Mouse (Mus musculus) bone marrow macrophage, adult 2 months (primary cell): ENCODE data around the gene Cfap58.

Source experiments
- CTCF ChIP-seq: IDR thresholded peaks from 2 replicates; pipeline ENCODE4 v1.5.1; 2012; ENCODE audit warnings: low read depth, mild to moderate bottlenecking, low read length, moderate library complexity
- POLR2A ChIP-seq: IDR thresholded peaks from 2 replicates; pipeline ENCODE4 v1.6.1; 2012; ENCODE audit warnings: mild to moderate bottlenecking, low read depth, low read length, borderline replicate concordance

DNA sequence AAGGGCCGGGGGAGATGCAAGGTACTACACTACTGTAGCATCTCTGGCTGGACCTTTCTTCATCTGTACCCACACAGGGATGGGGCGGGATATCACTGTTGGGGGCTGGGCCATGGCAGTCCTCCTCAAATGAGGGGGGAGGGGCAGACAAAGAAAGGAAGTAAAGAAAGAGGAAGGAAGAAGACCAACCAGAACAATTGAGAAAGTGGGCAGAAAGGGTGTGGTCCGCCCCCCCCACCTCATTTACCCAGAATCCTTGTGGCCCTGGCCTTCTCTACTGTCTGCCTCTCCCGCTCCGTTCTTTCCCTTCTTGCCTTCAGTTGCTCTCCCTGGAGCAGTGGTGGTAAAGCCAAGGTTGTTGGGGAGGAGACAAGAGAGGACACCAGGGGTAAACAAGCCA, 31.9 kb upstream of the Cfap58 start:
- no peak for TF ChIP-seq CTCF
- TF ChIP-seq POLR2A = no peak
